8 mouse cellular contexts compared by ENCODE assay signal in the genomic region with DNA sequence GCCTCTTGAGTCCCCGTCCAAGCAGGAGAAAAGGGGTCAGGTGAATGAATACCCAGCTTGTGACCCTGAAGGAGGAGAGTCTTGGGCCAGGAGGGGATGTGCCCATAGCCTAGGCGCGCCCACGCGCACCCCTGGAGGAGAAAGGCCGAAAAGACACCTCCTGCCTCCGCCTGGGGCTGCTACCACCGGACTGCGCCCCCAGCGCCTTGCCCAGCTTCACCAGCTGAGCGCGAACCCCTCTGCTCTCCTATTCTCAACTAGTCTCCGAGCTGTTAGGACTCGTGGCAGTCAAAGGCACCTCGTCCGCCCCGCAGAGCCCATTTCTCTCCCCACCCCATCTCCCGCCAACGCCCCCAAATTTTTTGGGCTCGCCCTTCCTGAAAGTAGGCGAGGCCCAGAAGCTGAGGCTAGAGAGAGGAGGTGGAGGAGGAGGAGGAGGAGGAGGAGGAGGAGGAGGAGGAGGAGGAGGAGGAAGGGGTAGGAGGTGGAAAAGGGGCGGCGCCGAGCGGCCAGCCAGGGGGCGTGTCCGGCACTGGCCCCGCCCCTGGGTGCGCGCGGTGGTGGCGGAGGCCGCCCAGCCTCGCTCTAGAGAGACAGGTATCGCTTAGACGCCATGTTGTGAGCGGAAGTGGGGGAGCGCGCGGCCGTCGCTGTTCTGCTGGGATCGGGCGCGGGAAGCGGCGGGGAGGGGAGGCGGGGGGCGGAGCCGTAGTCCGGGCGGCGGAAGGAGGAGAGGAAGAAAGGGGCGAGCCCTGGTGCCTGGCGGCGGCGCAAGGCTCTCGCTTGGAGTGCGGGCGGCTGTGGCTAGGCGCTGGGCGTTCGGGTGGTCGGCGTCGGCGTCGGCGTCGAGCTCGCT. TPM values are rescaled to one million over a fixed set of nuclear protein-coding genes. Genes with fewer than 3 reads are reported as not detected.
A peak's percentile ranks its signal among the peaks of the same experiment; 100 is the strongest.
DNase-seq lines count a peak whose midpoint lies in the region; ATAC-seq lines count a peak whose summit lies in the region.

No protein-coding gene starts in this region.

- H3K9me3 ChIP-seq in embryonic facial prominence, embryonic 10.5 days = no peaks in the 10 kb centered on the region
- no peaks in the 10 kb centered on the region for H3K9me3 ChIP-seq in limb, embryonic 13.5 days
- H3K9me3 ChIP-seq in midbrain, embryonic 15.5 days = no peaks in the 10 kb centered on the region

- ATAC-seq in limb, embryonic 13.5 days (ENCODE audit: low FRiP score, low read depth) = peak; percentile 97
- ATAC-seq in midbrain, embryonic 15.5 days (replicated peaks) = peak; percentile 97

- H3K36me3 ChIP-seq in embryonic facial prominence, embryonic 10.5 days (replicated peaks) = no peaks in the 10 kb centered on the region
- H3K36me3 ChIP-seq in limb, embryonic 13.5 days = no peaks in the 10 kb centered on the region
- H3K36me3 ChIP-seq in midbrain, embryonic 15.5 days (replicated peaks) = no peaks in the 10 kb centered on the region

- H3K4me3 ChIP-seq in embryonic facial prominence, embryonic 10.5 days = peak overlapping the region; percentile 72
- H3K4me3 ChIP-seq in limb, embryonic 13.5 days = peak overlapping the region; percentile 64
- H3K4me3 ChIP-seq in midbrain, embryonic 15.5 days = peak overlapping the region; percentile 67

- peak overlapping the region; percentile 69 for H3K4me2 ChIP-seq in limb, embryonic 13.5 days (replicated peaks)
- H3K4me2 ChIP-seq in midbrain, embryonic 15.5 days = peak overlapping the region; percentile 62

- peaks cover 46% of the 10 kb centered on the region for H3K27me3 ChIP-seq in embryonic facial prominence, embryonic 10.5 days (replicated peaks; ENCODE audit: low read depth, poor library complexity, severe bottlenecking)
- peaks cover 21% of the 10 kb centered on the region; the same call in 1 of the 2 replicates for H3K27me3 ChIP-seq in limb, embryonic 13.5 days
- no peaks in the 10 kb centered on the region for H3K27me3 ChIP-seq in midbrain, embryonic 15.5 days (replicated peaks)

- H3K27ac ChIP-seq in embryonic facial prominence, embryonic 10.5 days (replicated peaks) = peak overlapping the region; percentile 90
- peak overlapping the region; percentile 89; the same call in 1 of the 2 replicates for H3K27ac ChIP-seq in limb, embryonic 13.5 days
- peak overlapping the region; percentile 90 for H3K27ac ChIP-seq in midbrain, embryonic 15.5 days

- H3K4me1 ChIP-seq in embryonic facial prominence, embryonic 10.5 days = peaks cover 5% of the 10 kb centered on the region
- H3K4me1 ChIP-seq in limb, embryonic 13.5 days = peaks cover 4% of the 10 kb centered on the region; the same call in 1 of the 2 replicates
- no peaks in the 10 kb centered on the region for H3K4me1 ChIP-seq in midbrain, embryonic 15.5 days

- WGBS in embryonic facial prominence, embryonic 10.5 days = 24% methylated on average over 60 of the region's 71 CpGs
- 23% methylated on average over 43 of the region's 71 CpGs for WGBS in limb, embryonic 13.5 days
- 28% methylated on average over 55 of the region's 71 CpGs for WGBS in midbrain, embryonic 15.5 days

- H3K9ac ChIP-seq in limb, embryonic 13.5 days = peak overlapping the region; percentile 79
- H3K9ac ChIP-seq in midbrain, embryonic 15.5 days = peak overlapping the region; percentile 54

- peak; percentile 82 for DNase-seq in layer of hippocampus, adult 11-12 months (ENCODE audit: low spot score)
- no peak for DNase-seq in layer of hippocampus, adult 9-10 months (ENCODE audit: low spot score)
- peak; percentile 93 for DNase-seq in embryonic facial prominence, embryonic 10.5 days (ENCODE audit: low spot score)
- peak; percentile 99 for DNase-seq in heart, adult 11 months
- peak; percentile 84 for DNase-seq in kidney, adult 18-20 months
- peak; percentile 85 for DNase-seq in spleen, adult 18-20 months

RNA-seq across cellular contexts. Expression of a gene that starts 45.2 kb away (rescaled TPM):
- 6.7 and 7.0 TPM in 2 replicates for polyA plus RNA-seq in embryonic facial prominence, embryonic 10.5 days (2016; fragmentation: Nextera tagmentation; extraction: Ambion mirVana)
- polyA plus RNA-seq in limb, embryonic 13.5 days (2015; fragmentation: Nextera tagmentation; extraction: Ambion mirVana) = 4.6 and 4.8 TPM in 2 replicates
- 2.9 and 3.5 TPM in 2 replicates for polyA plus RNA-seq in midbrain, embryonic 15.5 days (2015; fragmentation: Nextera tagmentation; extraction: Ambion mirVana)
